Mouse (Mus musculus): Measurements from ENCODE around the gene Exoc3.

- TF ChIP-seq CTCF (IDR thresholded peaks at IDR 0.05; ENCODE audit: low read depth) (no peak), EP300 (IDR thresholded peaks at IDR 0.05; ENCODE audit: low read depth) (no peak)
Measured at GRCm38 (mm10) chr13:74122632-74123031, 85.9 kb downstream of the Exoc3 start.
